Mouse (Mus musculus) G1E (cell line): ENCODE results near the gene Il4ra. TPM values are rescaled to one million over a fixed set of nuclear protein-coding genes. Genes with fewer than 3 reads are reported as not detected.

Experiments used
- ATAC-seq: 2 replicates; pipeline ENCODE4 v1.8.0; 2016; ENCODE audit warnings: mild to moderate bottlenecking; ENCODE audit not compliant: insufficient number of reproducible peaks, poor library complexity, low FRiP score, severe bottlenecking; ENCODE audit errors: extremely low read depth
- DNase-seq: peaks from one replicate; pipeline ENCODE4 v3.0.0; 2012; ENCODE audit warnings: low spot score
- H3K27me3 ChIP-seq: 2 replicates; pipeline ENCODE4 v1.6.1; 2012; ENCODE audit warnings: mild to moderate bottlenecking, low read length, inconsistent platforms; ENCODE audit not compliant: insufficient read depth
- H3K36me3 ChIP-seq: replicated peaks from 2 replicates; pipeline ENCODE3; 2012; ENCODE audit warnings: mild to moderate bottlenecking, inconsistent platforms
- H3K4me1 ChIP-seq: 2 replicates; pipeline ENCODE4 v1.6.1; 2012; ENCODE audit warnings: low read depth, low read length, inconsistent platforms, mixed read lengths; ENCODE audit not compliant: insufficient read depth
- H3K4me3 ChIP-seq: 2 replicates; pipeline ENCODE4 v1.5.1; 2012; ENCODE audit warnings: low read depth, mild to moderate bottlenecking, inconsistent platforms, low read length, moderate library complexity, mixed read lengths
- H3K9me3 ChIP-seq: replicated peaks from 2 replicates; pipeline ENCODE4 v1.6.1; 2012; ENCODE audit warnings: inconsistent platforms
- CTCF ChIP-seq: IDR thresholded peaks from 2 replicates; pipeline ENCODE4 v1.5.1; 2012; ENCODE audit warnings: low read depth, low read length, inconsistent platforms, mixed read lengths
- GATA1 ChIP-seq: IDR thresholded peaks from 2 replicates; pipeline ENCODE4 v1.6.1; 2012; ENCODE audit warnings: borderline replicate concordance, low read length, inconsistent platforms, mixed read lengths
- GATA2 ChIP-seq: IDR thresholded peaks from 2 replicates; pipeline ENCODE4 v1.6.1; 2012; ENCODE audit warnings: low read depth, low read length, inconsistent platforms, borderline replicate concordance
- POLR2AphosphoS5 ChIP-seq: IDR thresholded peaks from 2 replicates; pipeline ENCODE4 v1.6.1; 2012; ENCODE audit warnings: low read depth, low read length, inconsistent platforms; ENCODE audit not compliant: insufficient replicate concordance
- TAL1 ChIP-seq: conservative IDR thresholded peaks from 2 replicates; pipeline ENCODE4 v1.6.1; 2012; ENCODE audit warnings: low read depth, low read length, inconsistent platforms, mixed read lengths
- polyA plus RNA-seq: library from polyadenylated mRNA; stranded (reverse); fragments of >175 nt; gene quantifications from 2 replicates; pipeline ENCODE4 v1.2.3, GENCODE M21; 2012
- total RNA-seq, 2 experiments: library from RNA; stranded (forward) in 1 of 2; stranded (reverse) in 1 of 2; fragments of 200-1000 nt in 1 of 2; fragments of >200 nt in 1 of 2; fragmentation: Nextera tagmentation in 1 of 2; gene quantifications; 2 replicates each; pipeline ENCODE4 v1.2.3; 2014 to 2017

The Il4ra gene
- total and polyA plus RNA-seq, 3 experiments: 23.5 to 35.8 (median 27.8) TPM

DNA sequence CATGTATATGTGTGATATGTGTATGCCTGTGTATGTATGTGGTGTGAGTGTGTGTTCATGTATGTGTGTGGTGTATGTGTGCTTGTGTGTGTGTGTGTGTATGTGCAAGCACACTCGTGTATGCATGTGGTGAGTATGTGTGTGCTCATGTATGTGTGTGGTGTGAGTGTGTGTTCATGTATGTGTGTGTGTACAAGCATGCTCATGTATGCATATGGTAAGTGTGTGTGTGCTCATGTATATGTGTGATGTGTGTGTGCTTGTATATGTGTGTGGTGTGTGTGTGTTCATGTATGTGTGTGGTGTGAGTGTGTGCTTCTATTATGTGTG is 28.3 kb downstream of the Il4ra start:
- Histone ChIP-seq H3K4me1 (peaks cover 86% of the 10 kb centered on the region), H3K9me3 (no peaks in the 10 kb centered on the region), H3K27me3 (peaks cover 10% of the 10 kb centered on the region), H3K36me3 (peaks cover 35% of the 10 kb centered on the region), H3K4me3 (no peak overlapping the region)
- DNase-seq (no peak), ATAC-seq (no peak)
- TF ChIP-seq POLR2AphosphoS5: peak; percentile 97
- no peak for TF ChIP-seq CTCF
- TF ChIP-seq GATA1: no peak

DNA sequence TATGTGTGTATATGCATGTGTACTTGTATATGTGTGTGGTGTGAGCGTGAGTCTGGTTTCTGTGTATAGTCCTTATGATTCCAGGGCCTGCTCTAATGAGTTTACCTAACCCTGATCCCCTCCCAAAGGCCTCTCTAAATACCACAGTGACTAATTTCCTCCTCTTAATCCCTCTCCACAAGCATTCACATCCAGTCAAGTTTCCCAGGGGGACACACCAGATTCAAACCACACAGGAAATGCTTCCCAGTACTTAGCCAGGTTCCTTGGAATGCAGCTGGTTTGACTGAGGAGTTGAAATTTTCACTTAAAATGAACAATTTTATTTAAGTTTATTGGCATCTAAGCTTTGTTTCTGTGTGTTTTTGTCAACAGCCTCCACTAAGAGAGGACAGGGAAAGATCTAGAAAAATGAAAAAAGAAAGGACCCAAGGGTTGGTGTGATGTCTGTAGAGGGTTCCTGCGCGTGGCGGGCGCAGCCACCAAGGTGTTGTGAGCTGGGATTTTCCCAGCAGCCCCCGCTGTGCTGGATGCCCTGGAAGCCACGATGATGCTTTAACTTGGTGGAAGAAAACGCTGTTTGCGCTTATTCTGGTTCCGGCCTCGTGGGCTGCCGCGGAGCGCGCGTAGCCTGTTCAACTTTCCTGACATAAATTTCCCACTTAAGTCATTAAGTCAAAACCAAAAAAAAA is 28.9 kb downstream of the Il4ra start:
- Histone ChIP-seq H3K4me3 (peak overlapping the region; percentile 60; the same call in 1 of the 2 replicates), H3K27me3 (peaks cover 13% of the 10 kb centered on the region), H3K9me3 (no peaks in the 10 kb centered on the region), H3K4me1 (peaks cover 81% of the 10 kb centered on the region), H3K36me3 (peaks cover 29% of the 10 kb centered on the region)
- no peak for DNase-seq
- TF ChIP-seq CTCF (no peak), GATA1 (no peak), GATA2 (no peak), TAL1 (no peak), POLR2AphosphoS5 (no peak)
- no peak for ATAC-seq

DNA sequence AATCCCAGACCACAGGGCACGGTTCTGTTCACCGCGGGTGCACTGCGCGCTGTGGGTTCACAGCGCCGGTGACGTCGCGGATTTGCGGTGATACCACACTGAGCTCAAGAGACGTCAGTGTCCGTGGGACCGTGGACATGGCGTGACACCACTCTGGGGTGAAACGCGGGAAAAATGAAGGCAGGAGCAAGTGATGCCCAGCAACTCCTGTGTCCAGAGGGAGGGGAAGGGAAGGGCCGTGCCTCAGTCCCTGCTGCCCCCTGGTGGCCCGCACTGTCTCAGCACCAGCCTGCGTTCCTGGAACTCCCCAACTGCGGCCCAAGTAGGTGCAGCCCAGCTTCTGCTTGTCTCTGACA is 29.4 kb downstream of the Il4ra start:
- H3K4me3 ChIP-seq: peak overlapping the region; percentile 60; the same call in 1 of the 2 replicates
- peaks cover 3% of the 10 kb centered on the region for H3K9me3 ChIP-seq
- ATAC-seq (peak; percentile 70), DNase-seq (peak; percentile 79)
- H3K4me1 ChIP-seq: peaks cover 77% of the 10 kb centered on the region
- TF ChIP-seq GATA1 (no peak), TAL1 (no peak), POLR2AphosphoS5 (peak; percentile 68; the same call in 1 of the 2 replicates), CTCF (peak; percentile 94)
- H3K27me3 ChIP-seq: peaks cover 15% of the 10 kb centered on the region
- peaks cover 24% of the 10 kb centered on the region for H3K36me3 ChIP-seq

GRCm38 (mm10) chr7:125583325-125584004 is 31.5 kb downstream of the Il4ra start:
- no peak for ATAC-seq
- no peak overlapping the region for H3K4me3 ChIP-seq

GRCm38 (mm10) chr7:125584005-125584369 is 32.1 kb downstream of the Il4ra start:
- Histone ChIP-seq H3K36me3 (peaks cover under 1% of the 10 kb centered on the region), H3K9me3 (peaks cover 7% of the 10 kb centered on the region), H3K4me1 (peaks cover 55% of the 10 kb centered on the region), H3K4me3 (no peak overlapping the region), H3K27me3 (peaks cover 21% of the 10 kb centered on the region)
- DNase-seq (no peak), ATAC-seq (no peak)
- TF ChIP-seq CTCF: no peak
- no peak for TF ChIP-seq TAL1
- TF ChIP-seq GATA1: no peak
- no peak for TF ChIP-seq GATA2
- TF ChIP-seq POLR2AphosphoS5: no peak

More at GRCm38 (mm10) chr7:125583325-125584004, 31.5 kb downstream of the Il4ra start:
- Histone ChIP-seq H3K9me3 (peaks cover 7% of the 10 kb centered on the region), H3K36me3 (peaks cover 3% of the 10 kb centered on the region), H3K27me3 (peaks cover 21% of the 10 kb centered on the region), H3K4me1 (peaks cover 56% of the 10 kb centered on the region)
- DNase-seq: no peak
- TF ChIP-seq CTCF: no peak
- TF ChIP-seq TAL1: no peak
- TF ChIP-seq GATA1: no peak
- no peak for TF ChIP-seq GATA2
- no peak for TF ChIP-seq POLR2AphosphoS5

GRCm38 (mm10) chr7:125586355-125586754 is 34.4 kb downstream of the Il4ra start:
- peak overlapping the region; percentile 59 for H3K4me3 ChIP-seq
- no peak for DNase-seq
- peaks cover 7% of the 10 kb centered on the region for H3K9me3 ChIP-seq
- no peak for ATAC-seq
- TF ChIP-seq CTCF: no peak
- no peak for TF ChIP-seq GATA2
- no peak for TF ChIP-seq TAL1
- peak; percentile 84; the same call in 1 of the 2 replicates for TF ChIP-seq POLR2AphosphoS5
- peaks cover 32% of the 10 kb centered on the region for H3K27me3 ChIP-seq
- H3K36me3 ChIP-seq: no peaks in the 10 kb centered on the region
- H3K4me1 ChIP-seq: peaks cover 40% of the 10 kb centered on the region

DNA sequence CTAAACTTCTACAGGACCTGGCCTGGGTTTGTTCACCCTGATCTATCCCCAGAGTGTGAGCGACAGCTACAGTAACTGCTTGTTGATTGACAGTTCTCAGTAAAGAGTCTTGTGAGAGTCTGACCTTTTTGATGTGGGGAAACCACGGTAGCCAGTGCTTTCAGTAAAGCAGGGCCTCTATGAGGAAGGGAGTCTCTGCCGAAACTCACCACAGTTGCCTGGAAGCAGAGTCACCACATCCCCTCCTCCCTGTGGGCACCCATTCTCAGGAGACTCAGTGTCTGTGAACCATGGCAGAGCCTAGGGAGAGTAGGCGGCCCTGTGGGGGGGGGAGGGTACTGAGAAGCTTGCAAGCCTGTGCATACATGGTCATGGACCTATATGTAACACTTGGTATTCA is 36.8 kb downstream of the Il4ra start:
- peaks cover 35% of the 10 kb centered on the region for H3K4me1 ChIP-seq
- H3K27me3 ChIP-seq: peaks cover 39% of the 10 kb centered on the region
- H3K9me3 ChIP-seq: peaks cover 7% of the 10 kb centered on the region
- ATAC-seq (no peak), DNase-seq (no peak)
- no peaks in the 10 kb centered on the region for H3K36me3 ChIP-seq
- no peak for TF ChIP-seq GATA2
- no peak overlapping the region for H3K4me3 ChIP-seq
